Mouse (Mus musculus): ENCODE data around the gene Syk. TPM values are rescaled to one million over a fixed set of nuclear protein-coding genes. Genes with fewer than 3 reads are reported as not detected.
A peak's percentile ranks its signal among the peaks of the same experiment; 100 is the strongest.

Gene Syk
- polyA plus RNA-seq, 1 experiment: 22.4 TPM

DNA sequence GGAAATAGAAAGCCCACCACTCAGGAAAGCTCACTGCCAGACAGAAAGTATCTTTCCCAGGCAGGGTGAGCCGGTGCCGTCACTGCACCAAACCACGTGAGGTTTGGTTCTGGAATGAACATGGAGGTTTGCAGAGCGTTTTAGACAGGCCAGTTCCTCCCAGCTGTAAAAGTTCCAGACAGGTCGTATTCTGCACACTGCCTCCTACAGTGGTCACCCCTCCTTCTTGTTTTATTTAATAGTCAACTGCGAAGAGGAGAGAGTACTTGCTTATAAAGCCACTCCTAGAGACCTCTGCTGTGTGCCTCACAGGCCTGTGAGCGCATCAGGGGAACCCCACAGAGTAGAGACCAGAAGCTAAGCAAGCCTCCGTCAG, 69.3 kb downstream of the Syk start:
- no peaks in the 10 kb centered on the region for H3K27me3 ChIP-seq (ENCODE audit: control insufficient read depth, insufficient read depth, low read length)
- H3K36me3 ChIP-seq (ENCODE audit: control insufficient read depth, insufficient read depth, low read length): no peaks in the 10 kb centered on the region
- 96% methylated on average over 8 of the region's 8 CpGs for WGBS
- no peak for DNase-seq
- H3K27ac ChIP-seq (ENCODE audit: control insufficient read depth, insufficient read depth, low read length): no peak overlapping the region
- no peak for TF ChIP-seq CTCF (IDR thresholded peaks at IDR 0.05; ENCODE audit: borderline replicate concordance, control insufficient read depth, extremely low read depth, insufficient read depth, low read length, poor library complexity)
- no peak for TF ChIP-seq POLR2A (IDR thresholded peaks at IDR 0.05; ENCODE audit: control insufficient read depth, extremely low read depth, insufficient read depth, low read length, poor library complexity)
- H3K4me1 ChIP-seq (replicated peaks; ENCODE audit: control insufficient read depth, insufficient read depth, low read length): no peaks in the 10 kb centered on the region
- no peak overlapping the region for H3K4me3 ChIP-seq (ENCODE audit: control insufficient read depth, insufficient read depth, low read length)

DNA sequence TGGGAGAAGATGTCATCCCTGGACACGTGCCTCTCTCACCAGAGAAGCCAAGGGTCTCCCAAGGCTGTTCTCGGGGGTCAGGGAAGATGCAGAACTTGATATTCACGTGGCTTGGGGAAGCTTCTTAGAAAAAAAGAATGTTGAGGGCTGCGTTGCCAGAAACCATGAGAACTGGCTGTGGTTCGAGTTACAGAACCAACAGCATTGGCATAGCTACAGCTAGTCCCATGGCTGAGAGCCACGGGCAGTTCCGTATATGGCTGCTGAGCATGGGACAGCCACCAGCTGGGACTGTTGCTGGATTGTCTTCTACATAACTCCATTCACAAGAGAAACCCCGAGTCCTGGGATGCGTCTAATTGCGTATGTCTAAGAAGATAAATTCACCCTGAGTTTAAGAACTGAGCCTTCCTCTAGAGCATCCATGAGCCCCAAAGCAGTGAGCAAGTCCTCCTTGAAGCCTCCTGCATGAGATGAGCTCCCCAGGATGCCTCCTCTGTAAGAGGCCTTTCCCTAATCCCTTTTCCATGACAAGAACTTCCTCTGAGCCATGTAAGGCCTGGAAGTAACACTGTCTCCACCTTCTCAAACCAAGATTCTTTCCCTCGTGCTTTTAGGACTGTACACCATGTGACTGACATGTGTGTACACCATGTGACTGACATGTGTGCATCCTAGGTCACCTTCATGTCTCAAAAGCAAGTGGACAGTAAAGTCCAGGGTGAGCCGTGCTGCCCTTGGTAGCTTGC, 71.3 kb downstream of the Syk start:
- Histone ChIP-seq H3K27me3 (ENCODE audit: control insufficient read depth, insufficient read depth, low read length) (no peaks in the 10 kb centered on the region), H3K4me1 (replicated peaks; ENCODE audit: control insufficient read depth, insufficient read depth, low read length) (no peaks in the 10 kb centered on the region), H3K4me3 (ENCODE audit: control insufficient read depth, insufficient read depth, low read length) (no peak overlapping the region), H3K36me3 (ENCODE audit: control insufficient read depth, insufficient read depth, low read length) (no peaks in the 10 kb centered on the region), H3K27ac (ENCODE audit: control insufficient read depth, insufficient read depth, low read length) (no peak overlapping the region)
- no peak for TF ChIP-seq CTCF (IDR thresholded peaks at IDR 0.05; ENCODE audit: borderline replicate concordance, control insufficient read depth, extremely low read depth, insufficient read depth, low read length, poor library complexity)
- TF ChIP-seq POLR2A (IDR thresholded peaks at IDR 0.05; ENCODE audit: control insufficient read depth, extremely low read depth, insufficient read depth, low read length, poor library complexity): no peak
- no peak for DNase-seq
- 81% methylated on average over 12 of the region's 12 CpGs for WGBS

DNA sequence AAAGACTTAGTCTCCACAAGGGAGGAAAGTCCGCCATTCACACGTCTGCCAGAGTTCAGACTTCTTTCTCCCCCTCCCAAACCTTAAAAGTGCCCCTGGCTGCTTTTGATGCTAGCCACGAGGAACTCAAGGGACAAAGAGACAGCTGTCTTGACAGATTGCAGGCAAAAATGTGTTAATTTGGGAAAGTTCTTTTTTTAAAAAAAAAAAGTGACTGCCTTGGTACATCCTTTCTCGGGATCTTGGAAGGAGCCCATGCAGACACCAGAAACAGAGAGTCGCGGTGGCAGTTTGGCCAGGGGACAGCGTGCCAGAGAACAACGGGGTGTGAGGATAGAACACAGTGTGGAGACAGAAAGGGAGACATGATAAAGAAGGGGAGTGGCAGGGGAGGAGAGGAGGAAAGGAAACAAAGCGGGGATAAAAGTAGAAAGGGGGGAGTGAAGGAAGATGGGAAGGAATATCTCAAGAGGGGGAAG, 71.9 kb downstream of the Syk start:
- H3K4me1 ChIP-seq (replicated peaks; ENCODE audit: control insufficient read depth, insufficient read depth, low read length): no peaks in the 10 kb centered on the region
- no peak for DNase-seq
- H3K27ac ChIP-seq (ENCODE audit: control insufficient read depth, insufficient read depth, low read length): no peak overlapping the region
- TF ChIP-seq CTCF (IDR thresholded peaks at IDR 0.05; ENCODE audit: borderline replicate concordance, control insufficient read depth, extremely low read depth, insufficient read depth, low read length, poor library complexity) (no peak), POLR2A (IDR thresholded peaks at IDR 0.05; ENCODE audit: control insufficient read depth, extremely low read depth, insufficient read depth, low read length, poor library complexity) (no peak)
- WGBS: 61% methylated on average over 9 of the region's 9 CpGs
- H3K4me3 ChIP-seq (ENCODE audit: control insufficient read depth, insufficient read depth, low read length): no peak overlapping the region
- H3K27me3 ChIP-seq (ENCODE audit: control insufficient read depth, insufficient read depth, low read length): no peaks in the 10 kb centered on the region
- no peaks in the 10 kb centered on the region for H3K36me3 ChIP-seq (ENCODE audit: control insufficient read depth, insufficient read depth, low read length)

DNA sequence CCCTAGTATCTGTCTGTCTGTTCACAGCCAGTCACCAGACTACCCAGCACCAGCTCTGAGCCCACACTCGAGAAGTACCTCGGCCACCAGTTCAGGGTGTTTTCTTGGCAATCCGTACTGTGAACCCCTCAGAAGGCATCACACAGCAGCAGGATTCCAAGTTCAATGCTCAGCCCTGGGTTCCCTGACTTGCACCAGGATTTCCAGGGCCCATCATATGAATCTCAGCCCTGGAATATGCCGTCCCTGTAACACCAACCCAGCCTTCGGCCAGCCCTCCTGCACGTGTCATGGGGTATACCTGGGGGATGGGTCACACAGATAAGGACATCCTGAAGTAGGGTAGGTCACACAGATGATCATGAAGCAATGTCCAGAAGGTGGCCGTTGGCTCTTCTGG, 75.0 kb downstream of the Syk start:
- no peaks in the 10 kb centered on the region for H3K4me1 ChIP-seq (replicated peaks; ENCODE audit: control insufficient read depth, insufficient read depth, low read length)
- no peaks in the 10 kb centered on the region for H3K36me3 ChIP-seq (ENCODE audit: control insufficient read depth, insufficient read depth, low read length)
- no peak for TF ChIP-seq CTCF (IDR thresholded peaks at IDR 0.05; ENCODE audit: borderline replicate concordance, control insufficient read depth, extremely low read depth, insufficient read depth, low read length, poor library complexity)
- no peak for TF ChIP-seq POLR2A (IDR thresholded peaks at IDR 0.05; ENCODE audit: control insufficient read depth, extremely low read depth, insufficient read depth, low read length, poor library complexity)
- DNase-seq: no peak
- H3K4me3 ChIP-seq (ENCODE audit: control insufficient read depth, insufficient read depth, low read length): no peak overlapping the region
- H3K27me3 ChIP-seq (ENCODE audit: control insufficient read depth, insufficient read depth, low read length): no peaks in the 10 kb centered on the region
- 87% methylated on average over 7 of the region's 7 CpGs for WGBS
- H3K27ac ChIP-seq (ENCODE audit: control insufficient read depth, insufficient read depth, low read length): no peak overlapping the region

GRCm38 (mm10) chr13:52658477-52658876, 75.5 kb downstream of the Syk start:
- Histone ChIP-seq H3K4me1 (replicated peaks; ENCODE audit: control insufficient read depth, insufficient read depth, low read length) (no peaks in the 10 kb centered on the region), H3K36me3 (ENCODE audit: control insufficient read depth, insufficient read depth, low read length) (no peaks in the 10 kb centered on the region), H3K27me3 (ENCODE audit: control insufficient read depth, insufficient read depth, low read length) (no peaks in the 10 kb centered on the region), H3K27ac (ENCODE audit: control insufficient read depth, insufficient read depth, low read length) (no peak overlapping the region), H3K4me3 (ENCODE audit: control insufficient read depth, insufficient read depth, low read length) (no peak overlapping the region)
- WGBS: 9% methylated on average over 8 of the region's 8 CpGs
- peak; percentile 72 for DNase-seq
- TF ChIP-seq POLR2A (IDR thresholded peaks at IDR 0.05; ENCODE audit: control insufficient read depth, extremely low read depth, insufficient read depth, low read length, poor library complexity) (no peak), CTCF (IDR thresholded peaks at IDR 0.05; ENCODE audit: borderline replicate concordance, control insufficient read depth, extremely low read depth, insufficient read depth, low read length, poor library complexity) (peak; percentile 84)

- DNase-seq: no peak
- Histone ChIP-seq H3K27me3 (ENCODE audit: control insufficient read depth, insufficient read depth, low read length) (no peaks in the 10 kb centered on the region), H3K4me1 (replicated peaks; ENCODE audit: control insufficient read depth, insufficient read depth, low read length) (no peaks in the 10 kb centered on the region), H3K36me3 (ENCODE audit: control insufficient read depth, insufficient read depth, low read length) (no peaks in the 10 kb centered on the region), H3K27ac (ENCODE audit: control insufficient read depth, insufficient read depth, low read length) (no peak overlapping the region), H3K4me3 (ENCODE audit: control insufficient read depth, insufficient read depth, low read length) (no peak overlapping the region)
- TF ChIP-seq CTCF (IDR thresholded peaks at IDR 0.05; ENCODE audit: borderline replicate concordance, control insufficient read depth, extremely low read depth, insufficient read depth, low read length, poor library complexity): no peak
- no peak for TF ChIP-seq POLR2A (IDR thresholded peaks at IDR 0.05; ENCODE audit: control insufficient read depth, extremely low read depth, insufficient read depth, low read length, poor library complexity)
- 88% methylated on average over 11 of the region's 11 CpGs for WGBS
Measured at GRCm38 (mm10) chr13:52659171-52659665, 76.2 kb downstream of the Syk start.
